Mouse (Mus musculus) cortical plate, adult 2 months (tissue): ENCODE results near the gene Zbtb37.

Experiments used
- CTCF ChIP-seq: fragments of 200-500 bp; IDR thresholded peaks from 2 replicates; pipeline ENCODE4 v1.5.1; 2011; ENCODE audit warnings: mild to moderate bottlenecking, control low read depth, low read length; ENCODE audit not compliant: insufficient read depth; ENCODE audit errors: extremely low read depth
- POLR2A ChIP-seq: fragments of 200-500 bp; IDR thresholded peaks from 2 replicates; pipeline ENCODE4 v1.6.1; 2011; ENCODE audit warnings: mild to moderate bottlenecking, low read length, control low read depth; ENCODE audit not compliant: insufficient read depth; ENCODE audit errors: extremely low read depth

- TF ChIP-seq CTCF (no peak), POLR2A (no peak)
Observed at GRCm38 (mm10) chr1:161040855-161041254, 6.2 kb upstream of the Zbtb37 start.
